Mouse (Mus musculus) forebrain, embryonic 10.5 days (tissue): Measurements from ENCODE around the gene Tmem63c. TPM values are rescaled to one million over a fixed set of nuclear protein-coding genes. Genes with fewer than 3 reads are reported as not detected.

ENCODE experiments used
- DNase-seq: peaks from one replicate; pipeline ENCODE4 v3.0.0-alpha.2; 2017; ENCODE audit warnings: low spot score; ENCODE audit errors: extremely low spot score
- H3K27ac ChIP-seq: fragments of 300-500 bp; sonication (generic); 2 replicates; pipeline ENCODE4 v1.5.1; 2016; ENCODE audit warnings: mild to moderate bottlenecking
- H3K27me3 ChIP-seq: fragments of 300-500 bp; sonication (generic); 2 replicates; pipeline ENCODE4 v1.6.1; 2016; ENCODE audit warnings: mild to moderate bottlenecking; ENCODE audit not compliant: poor library complexity, severe bottlenecking
- H3K36me3 ChIP-seq: fragments of 300-500 bp; sonication (generic); replicated peaks from 2 replicates; pipeline ENCODE4 v1.6.1; 2016; ENCODE audit warnings: mild to moderate bottlenecking, moderate library complexity
- H3K4me1 ChIP-seq: fragments of 300-500 bp; sonication (generic); 2 replicates; pipeline ENCODE4 v1.6.1; 2016
- H3K4me3 ChIP-seq: fragments of 300-500 bp; sonication (generic); 2 replicates; pipeline ENCODE4 v1.5.1; 2016; ENCODE audit warnings: mild to moderate bottlenecking, moderate library complexity
- H3K9me3 ChIP-seq: fragments of 300-500 bp; sonication (generic); 2 replicates; pipeline ENCODE4 v1.6.1; 2016; ENCODE audit warnings: mild to moderate bottlenecking, moderate library complexity
- WGBS: fragments of 180-500 bp; shearing (Covaris S2); methylation state at CpG from one replicate; pipeline ENCODE4 v1.1.7; 2016; 5-methylcytosine and 5-hydroxymethylcytosine counted together
- polyA plus RNA-seq: library from polyadenylated mRNA; unstranded; fragments of >200 nt; fragmentation: Nextera tagmentation; extraction: Ambion mirVana; gene quantifications from 2 replicates; pipeline ENCODE4 v1.2.1, GENCODE M21; 2016

Gene Tmem63c
- polyA plus RNA-seq, 1 experiment from 2014 or later = 0.15 TPM

GRCm38 (mm10) chr12:87087236-87087635 lies 66.1 kb downstream of the Tmem63c start:
- no peak overlapping the region for H3K4me3 ChIP-seq
- H3K4me1 ChIP-seq = 0 out of 2 replicates have a peak, but pooled peaks cover 2% of the 10 kb centered on the region
- H3K27ac ChIP-seq = no peak overlapping the region
- DNase-seq = no peak
- no peaks in the 10 kb centered on the region for H3K27me3 ChIP-seq
- no peaks in the 10 kb centered on the region for H3K9me3 ChIP-seq
- 62% methylated on average over 7 of the region's 7 CpGs for WGBS
- H3K36me3 ChIP-seq = no peaks in the 10 kb centered on the region

GRCm38 (mm10) chr12:87088331-87088730 lies 67.2 kb downstream of the Tmem63c start:
- Histone ChIP-seq H3K9me3 (no peaks in the 10 kb centered on the region), H3K4me3 (no peak overlapping the region), H3K36me3 (no peaks in the 10 kb centered on the region), H3K4me1 (0 out of 2 replicates have a peak, but pooled peaks cover 2% of the 10 kb centered on the region), H3K27ac (no peak overlapping the region), H3K27me3 (no peaks in the 10 kb centered on the region)
- DNase-seq = no peak
- 53% methylated on average over 4 of the region's 4 CpGs for WGBS

GRCm38 (mm10) chr12:87089255-87089654 lies 68.1 kb downstream of the Tmem63c start:
- DNase-seq = no peak
- Histone ChIP-seq H3K9me3 (no peaks in the 10 kb centered on the region), H3K4me3 (no peak overlapping the region), H3K4me1 (0 out of 2 replicates have a peak, but pooled peaks cover 2% of the 10 kb centered on the region), H3K27ac (no peak overlapping the region), H3K27me3 (no peaks in the 10 kb centered on the region), H3K36me3 (no peaks in the 10 kb centered on the region)
- WGBS = 67% methylated on average over 4 of the region's 4 CpGs

- whole genome bisulfite sequencing = 80% methylated on average over 2 of the region's 2 CpGs
- H3K36me3 ChIP-seq = no peaks in the 10 kb centered on the region
- H3K4me3 ChIP-seq = no peak overlapping the region
- no peak for DNase-seq
- no peaks in the 10 kb centered on the region for H3K27me3 ChIP-seq
- H3K27ac ChIP-seq = no peak overlapping the region
- H3K4me1 ChIP-seq = 0 out of 2 replicates have a peak, but pooled peaks cover 2% of the 10 kb centered on the region
- H3K9me3 ChIP-seq = no peaks in the 10 kb centered on the region
These were observed 68.6 kb downstream of the Tmem63c start for GRCm38 (mm10) chr12:87089701-87090100.

- Histone ChIP-seq H3K9me3 (no peaks in the 10 kb centered on the region), H3K36me3 (no peaks in the 10 kb centered on the region)
These were observed 70.8 kb downstream of the Tmem63c start for GRCm38 (mm10) chr12:87091916-87092315.

GRCm38 (mm10) chr12:87093249-87093648 lies 72.1 kb downstream of the Tmem63c start:
- WGBS = 77% methylated on average over 4 of the region's 4 CpGs

More at GRCm38 (mm10) chr12:87091916-87092315, 70.8 kb downstream of the Tmem63c start:
- Histone ChIP-seq H3K27me3 (no peaks in the 10 kb centered on the region), H3K4me1 (peaks cover 5% of the 10 kb centered on the region; the same call in 1 of the 2 replicates), H3K27ac (no peak overlapping the region), H3K4me3 (no peak overlapping the region)
- WGBS = 82% methylated on average over 2 of the region's 2 CpGs
- no peak for DNase-seq

GRCm38 (mm10) chr12:87093671-87094070 lies 72.5 kb downstream of the Tmem63c start:
- Histone ChIP-seq H3K27me3 (no peaks in the 10 kb centered on the region), H3K27ac (no peak overlapping the region), H3K9me3 (no peaks in the 10 kb centered on the region), H3K36me3 (no peaks in the 10 kb centered on the region), H3K4me3 (no peak overlapping the region), H3K4me1 (peaks cover 3% of the 10 kb centered on the region; the same call in 1 of the 2 replicates)
- no peak for DNase-seq
- 79% methylated on average over 6 of the region's 6 CpGs for WGBS

More at GRCm38 (mm10) chr12:87093249-87093648, 72.1 kb downstream of the Tmem63c start:
- no peak overlapping the region for H3K27ac ChIP-seq
- peaks cover 3% of the 10 kb centered on the region; the same call in 1 of the 2 replicates for H3K4me1 ChIP-seq
- no peaks in the 10 kb centered on the region for H3K9me3 ChIP-seq
- no peaks in the 10 kb centered on the region for H3K36me3 ChIP-seq
- H3K4me3 ChIP-seq = no peak overlapping the region
- no peaks in the 10 kb centered on the region for H3K27me3 ChIP-seq
- no peak for DNase-seq

GRCm38 (mm10) chr12:87100331-87100730 lies 79.2 kb downstream of the Tmem63c start:
- Histone ChIP-seq H3K9me3 (no peaks in the 10 kb centered on the region), H3K36me3 (no peaks in the 10 kb centered on the region), H3K4me3 (no peak overlapping the region), H3K27me3 (peaks cover 47% of the 10 kb centered on the region), H3K4me1 (peaks cover 15% of the 10 kb centered on the region), H3K27ac (no peak overlapping the region)
- no peak for DNase-seq
- WGBS = 90% methylated on average over 4 of the region's 4 CpGs

GRCm38 (mm10) chr12:87102165-87102631 lies 81.1 kb downstream of the Tmem63c start, which contains the start of gene Ngb:
Gene Ngb (minus strand): TSS chr12:87102539.
- WGBS = 4% methylated on average over 32 of the region's 32 CpGs
- no peak within 1 kb of the TSS for H3K27ac ChIP-seq
- peaks cover 47% of the 10 kb centered on the region for H3K27me3 ChIP-seq
- peaks cover 16% of the 10 kb centered on the region for H3K4me1 ChIP-seq
- no peaks in the 10 kb centered on the region for H3K36me3 ChIP-seq
- H3K4me3 ChIP-seq = peak within 1 kb of the TSS; percentile 44
- H3K9me3 ChIP-seq = no peaks in the 10 kb centered on the region
- DNase-seq = no peak

GRCm38 (mm10) chr12:87103471-87103870 lies 82.3 kb downstream of the Tmem63c start:
- DNase-seq = no peak
- WGBS = 95% methylated on average over 4 of the region's 4 CpGs
- Histone ChIP-seq H3K4me1 (peaks cover 21% of the 10 kb centered on the region), H3K27me3 (peaks cover 47% of the 10 kb centered on the region), H3K27ac (no peak overlapping the region), H3K4me3 (no peak overlapping the region), H3K9me3 (no peaks in the 10 kb centered on the region), H3K36me3 (0 out of 2 replicates have a peak, but pooled peaks cover 4% of the 10 kb centered on the region)

- WGBS = 91% methylated on average over 4 of the region's 4 CpGs
- peaks cover 44% of the 10 kb centered on the region for H3K27me3 ChIP-seq
- H3K9me3 ChIP-seq = no peaks in the 10 kb centered on the region
These were observed 83.7 kb downstream of the Tmem63c start for GRCm38 (mm10) chr12:87104796-87105195.

GRCm38 (mm10) chr12:87107357-87107977 lies 86.3 kb downstream of the Tmem63c start:
- Histone ChIP-seq H3K27me3 (peaks cover 17% of the 10 kb centered on the region), H3K9me3 (no peaks in the 10 kb centered on the region), H3K27ac (0 out of 2 replicates have a peak overlapping the region, but pooled peaks have one; percentile 17), H3K36me3 (peaks cover 35% of the 10 kb centered on the region), H3K4me3 (no peak overlapping the region), H3K4me1 (peaks cover 9% of the 10 kb centered on the region)
- DNase-seq = no peak
- WGBS = 25% methylated on average over 3 of the region's 3 CpGs

More at GRCm38 (mm10) chr12:87104796-87105195, 83.7 kb downstream of the Tmem63c start:
- no peak for DNase-seq
- no peak overlapping the region for H3K27ac ChIP-seq
- H3K36me3 ChIP-seq = peaks cover 13% of the 10 kb centered on the region
- H3K4me3 ChIP-seq = no peak overlapping the region
- H3K4me1 ChIP-seq = peaks cover 21% of the 10 kb centered on the region

- 95% methylated on average over 4 of the region's 4 CpGs for WGBS
- peaks cover 59% of the 10 kb centered on the region for H3K36me3 ChIP-seq
- H3K27ac ChIP-seq = no peak overlapping the region
- no peak overlapping the region for H3K4me3 ChIP-seq
- H3K4me1 ChIP-seq = no peaks in the 10 kb centered on the region
- no peaks in the 10 kb centered on the region for H3K27me3 ChIP-seq
- no peaks in the 10 kb centered on the region for H3K9me3 ChIP-seq
- DNase-seq = no peak
These were observed 100.9 kb downstream of the Tmem63c start for GRCm38 (mm10) chr12:87121918-87122589.
